Mouse (Mus musculus) megakaryocyte, embryonic 14.5 days (primary cell): ENCODE data around the gene Slc36a3.

Experiments used
- FLI1 ChIP-seq: IDR thresholded peaks from 2 replicates; pipeline ENCODE4 v1.6.1; 2012; ENCODE audit warnings: low read length, inconsistent platforms, mixed read lengths
- GATA1 ChIP-seq: IDR thresholded peaks from 3 replicates; pipeline ENCODE4 v1.6.1; 2012; ENCODE audit warnings: mixed read lengths, low read length, inconsistent platforms, borderline replicate concordance

- TF ChIP-seq GATA1 (no peak), FLI1 (no peak)
Observed at GRCm38 (mm10) chr11:55103229-55103628, 48.3 kb downstream of the Slc36a3 start.
